Comparison of ENCODE assay signal across 8 mouse cellular contexts in the genomic region with DNA sequence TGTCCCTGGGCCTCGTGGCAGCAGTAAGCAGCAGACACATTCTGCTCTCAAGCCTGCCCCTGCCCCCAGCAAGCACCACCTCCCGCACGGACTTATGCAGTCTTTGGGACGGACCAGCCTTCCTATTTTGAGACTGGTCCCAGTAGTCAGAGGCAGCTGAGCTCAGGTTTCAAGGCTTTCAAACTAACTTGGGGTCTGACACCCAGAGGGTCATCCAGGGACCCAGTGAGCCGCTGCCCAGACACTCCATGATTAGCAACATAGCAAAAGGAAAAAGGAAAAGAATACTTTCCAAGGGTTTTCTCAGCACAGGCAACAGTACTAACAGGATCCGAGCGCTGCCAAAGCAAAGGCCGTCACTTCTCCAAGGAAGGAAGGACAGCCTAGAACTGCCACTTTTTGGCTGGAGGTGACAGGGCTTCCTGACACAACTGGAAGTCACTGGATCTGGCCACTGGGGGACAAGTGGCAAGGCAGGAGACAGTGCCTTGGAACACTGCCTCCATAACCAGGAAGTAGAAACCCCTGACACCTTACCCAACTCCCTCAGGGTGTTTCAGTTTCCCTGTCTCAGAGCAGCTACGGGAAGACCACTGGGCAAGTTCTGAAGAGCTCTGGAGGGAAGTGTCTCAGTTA. TPM values are rescaled to one million over a fixed set of nuclear protein-coding genes. Genes with fewer than 3 reads are reported as not detected.
DNase-seq lines count a peak whose midpoint lies in the region; ATAC-seq lines count a peak whose summit lies in the region.

No protein-coding gene starts in this region.

- H3K27me3 ChIP-seq in neural tube, embryonic 11.5 days (ENCODE audit: control insufficient read depth, insufficient read depth, low read length): no peaks in the 10 kb centered on the region
- H3K27me3 ChIP-seq in heart, embryonic 14.5 days (ENCODE audit: control insufficient read depth, insufficient read depth, low read length): no peaks in the 10 kb centered on the region

- H3K4me2 ChIP-seq in neural tube, embryonic 11.5 days (ENCODE audit: low read depth): no peak overlapping the region
- H3K4me2 ChIP-seq in heart, embryonic 14.5 days (ENCODE audit: low read length): peak overlapping the region; percentile 21; the same call in 1 of the 2 replicates

- H3K4me3 ChIP-seq in neural tube, embryonic 11.5 days (ENCODE audit: low read depth, low read length): no peak overlapping the region
- no peak overlapping the region for H3K4me3 ChIP-seq in heart, embryonic 14.5 days (ENCODE audit: control insufficient read depth in 1 of 2, insufficient read depth in 1 of 2, low read depth in 1 of 2, low read length in 2 of 2)

- no peaks in the 10 kb centered on the region for H3K36me3 ChIP-seq in neural tube, embryonic 11.5 days (ENCODE audit: control insufficient read depth, insufficient read depth, low read length)
- H3K36me3 ChIP-seq in heart, embryonic 14.5 days (ENCODE audit: control insufficient read depth, insufficient read depth, low read length): peaks cover 5% of the 10 kb centered on the region

- H3K9me3 ChIP-seq in neural tube, embryonic 11.5 days (ENCODE audit: control insufficient read depth, low read length): no peaks in the 10 kb centered on the region
- no peaks in the 10 kb centered on the region for H3K9me3 ChIP-seq in heart, embryonic 14.5 days (ENCODE audit: control insufficient read depth, low read length)

- ATAC-seq in neural tube, embryonic 11.5 days (ENCODE audit: insufficient read depth, low FRiP score, low TSS enrichment): no peak
- ATAC-seq in heart, embryonic 14.5 days (ENCODE audit: insufficient number of reproducible peaks, insufficient read depth, low FRiP score, low read depth): no peak
- ATAC-seq in monocyte, adult 5-6 weeks (replicated peaks; ENCODE audit: insufficient number of reproducible peaks, low FRiP score, low TSS enrichment, poor library complexity, severe bottlenecking): peak; percentile 18; the same call in 1 of the 2 replicates

- H3K9ac ChIP-seq in neural tube, embryonic 11.5 days (ENCODE audit: low read length): no peak overlapping the region
- H3K9ac ChIP-seq in heart, embryonic 14.5 days (ENCODE audit: low read length): peak overlapping the region; percentile 57

- H3K4me1 ChIP-seq in neural tube, embryonic 11.5 days (ENCODE audit: control insufficient read depth, insufficient read depth, low read length): peaks cover 25% of the 10 kb centered on the region
- H3K4me1 ChIP-seq in heart, embryonic 14.5 days (ENCODE audit: control insufficient read depth in 2 of 2, insufficient read depth in 2 of 2, low read length in 2 of 2): peaks cover 57 to 85% of the 10 kb centered on the region in 2 experiments

- no peak for DNase-seq in neural tube, embryonic 11.5 days (ENCODE audit: low spot score)
- no peak for DNase-seq in neural tube, embryonic 10.5 days (ENCODE audit: extremely low spot score, low spot score)
- peak; percentile 66 to 86 for DNase-seq in kidney, postnatal 25 days
- DNase-seq in urinary bladder, postnatal 36 days (ENCODE audit: low spot score in 2 of 2): no peak
- DNase-seq in layer of hippocampus, adult 11-12 months (ENCODE audit: low spot score): no peak
- DNase-seq in frontal cortex, postnatal 25 days (ENCODE audit: low spot score in 2 of 2): no peak

- 48% methylated on average over 9 of the region's 9 CpGs for WGBS in neural tube, embryonic 11.5 days
- 21% methylated on average over 9 of the region's 9 CpGs for WGBS in heart, embryonic 14.5 days

- H3K27ac ChIP-seq in neural tube, embryonic 11.5 days (ENCODE audit: low read depth, low read length): 0 out of 2 replicates have a peak overlapping the region, but pooled peaks have one; percentile 27
- peak overlapping the region; percentile 99 to 100 for H3K27ac ChIP-seq in heart, embryonic 14.5 days (replicated peaks in 1 of 2; ENCODE audit: control insufficient read depth in 1 of 2, insufficient read depth in 1 of 2, low read depth in 2 of 2, low read length in 2 of 2)

RNA-seq across cellular contexts. Expression of a gene that starts 9.5 kb away (rescaled TPM):
- polyA plus RNA-seq in neural tube, embryonic 11.5 days (2014; fragmentation: Nextera tagmentation; extraction: Ambion mirVana): 5.9 and 8.3 TPM in 2 replicates
- 2.1 and 6.3 TPM in 2 replicates for polyA plus RNA-seq in heart, embryonic 14.5 days (2014; fragmentation: Nextera tagmentation; extraction: Ambion mirVana)
- 21.5 to 42.1 TPM (median 35.4 TPM) in 3 replicates for total RNA-seq in monocyte, adult 5-6 weeks (2017)

RNA-seq across cellular contexts. Expression of a gene that starts 58.0 kb away (rescaled TPM):
- 111 and 112 TPM in 2 replicates for polyA plus RNA-seq in neural tube, embryonic 11.5 days (2014; fragmentation: Nextera tagmentation; extraction: Ambion mirVana)
- polyA plus RNA-seq in heart, embryonic 14.5 days (2014; fragmentation: Nextera tagmentation; extraction: Ambion mirVana): 66.8 and 67.1 TPM in 2 replicates
- 9.5 to 15.1 TPM (median 11.3 TPM) in 3 replicates for total RNA-seq in monocyte, adult 5-6 weeks (2017)

Comparison
In these comparisons a context has a peak if more than half of its experiments do, and no peak if none do; other contexts are left out.
1. DNase-seq: peak in kidney, postnatal 25 days (2 of 2); none in neural tube, embryonic 11.5 days (single experiment), neural tube, embryonic 10.5 days (single experiment), urinary bladder, postnatal 36 days (0 of 2), layer of hippocampus, adult 11-12 months (single experiment) and frontal cortex, postnatal 25 days (0 of 2).